Mouse (Mus musculus): ENCODE data around the gene Eif4e1b.

- TF ChIP-seq FLI1 (IDR thresholded peaks at IDR 0.05; ENCODE audit: low read length) (no peak), GATA1 (IDR thresholded peaks at IDR 0.05; ENCODE audit: borderline replicate concordance, low read length) (no peak)
These were observed 30.1 kb upstream of the Eif4e1b start for GRCm38 (mm10) chr13:54753733-54754132.

All from megakaryocyte, embryonic 14.5 days (primary cell).